ENCODE assay signal across 9 mouse cellular contexts in genomic region chr17:29888981-29889980, GRCm38 (mm10).
A peak's percentile ranks its signal among the peaks of the same experiment; 100 is the strongest.
DNase-seq lines count a peak whose midpoint lies in the region; ATAC-seq and TF ChIP-seq lines count a peak whose summit lies in the region.
"Had no signal": no experiment of that assay in that cellular context is flagged by ENCODE, and none has a peak within 500 bp of the region (broad histone marks: within the 10 kb centered on the region; RNA-seq: fewer than 3 reads in every experiment).

No protein-coding gene starts in this region.

- H3K4me3 ChIP-seq in forebrain, embryonic 11.5 days (ENCODE audit: low read depth, low read length), result peak overlapping the region; percentile 69
- peak overlapping the region; percentile 70 for H3K4me3 ChIP-seq in midbrain, embryonic 10.5 days
- H3K4me3 ChIP-seq in stomach, embryonic 15.5 days (replicated peaks), result peak overlapping the region; percentile 68

- H3K9ac ChIP-seq in forebrain, embryonic 11.5 days (ENCODE audit: low read length), result peak overlapping the region; percentile 82
- H3K9ac ChIP-seq in stomach, embryonic 15.5 days, result no peak overlapping the region

- intact Hi-C loops in heart, postnatal 10 days (cut with DNase I), result no loop called here

- peaks cover 23% of the 10 kb centered on the region for H3K27me3 ChIP-seq in forebrain, embryonic 11.5 days (ENCODE audit: control insufficient read depth, insufficient read depth, low read length)
- peaks cover 76% of the 10 kb centered on the region for H3K27me3 ChIP-seq in midbrain, embryonic 10.5 days (ENCODE audit: low read depth, poor library complexity, severe bottlenecking)
- H3K27me3 ChIP-seq in stomach, embryonic 15.5 days (replicated peaks), result peaks cover 40% of the 10 kb centered on the region
- H3K27me3 ChIP-seq: Patski had no signal

- H3K9me3 ChIP-seq in forebrain, embryonic 11.5 days (ENCODE audit: control insufficient read depth, low read length), result no peaks in the 10 kb centered on the region; the same call in 1 of the 2 replicates
- no peaks in the 10 kb centered on the region for H3K9me3 ChIP-seq in midbrain, embryonic 10.5 days (replicated peaks)
- no peaks in the 10 kb centered on the region for H3K9me3 ChIP-seq in stomach, embryonic 15.5 days

- no peaks in the 10 kb centered on the region for H3K36me3 ChIP-seq in forebrain, embryonic 11.5 days (ENCODE audit: control insufficient read depth, insufficient read depth, low read length)
- H3K36me3 ChIP-seq in midbrain, embryonic 10.5 days, result no peaks in the 10 kb centered on the region
- no peaks in the 10 kb centered on the region for H3K36me3 ChIP-seq in stomach, embryonic 15.5 days

- under 1% methylated on average over 67 of the region's 67 CpGs for WGBS in forebrain, embryonic 11.5 days
- WGBS in midbrain, embryonic 10.5 days, result under 1% methylated on average over 67 of the region's 67 CpGs
- WGBS in stomach, embryonic 15.5 days, result 1% methylated on average over 67 of the region's 67 CpGs

- peaks cover 16% of the 10 kb centered on the region for H3K4me1 ChIP-seq in forebrain, embryonic 11.5 days (replicated peaks; ENCODE audit: control insufficient read depth, insufficient read depth, low read length)
- H3K4me1 ChIP-seq in midbrain, embryonic 10.5 days, result peaks cover 61% of the 10 kb centered on the region
- H3K4me1 ChIP-seq in stomach, embryonic 15.5 days, result peaks cover 36% of the 10 kb centered on the region

- DNase-seq in left cerebral cortex, adult 18-20 months (ENCODE audit: low spot score in 2 of 2), result peak; percentile 41 to 57
- DNase-seq in left cerebral cortex, adult 11 months (ENCODE audit: low spot score), result no peak
- peak; percentile 91 for DNase-seq in brain, embryonic 14.5 days (ENCODE audit: low read depth)
- DNase-seq in forebrain, embryonic 11.5 days (ENCODE audit: low spot score), result peak; percentile 84
- DNase-seq in heart, postnatal 10 days, result peak; percentile 57 to 64
- DNase-seq in layer of hippocampus, postnatal 25 days (ENCODE audit: extremely low spot score in 1 of 2, low spot score in 1 of 2), result peak; percentile 52 to 65
- DNase-seq in midbrain, embryonic 10.5 days (ENCODE audit: low spot score), result peak; percentile 68

- peak; percentile 33; the same call in 1 of the 2 replicates for TF ChIP-seq POLR2A in brain, embryonic 14.5 days (IDR thresholded peaks at IDR 0.05; ENCODE audit: borderline replicate concordance, extremely low read depth, insufficient read depth, insufficient read length, poor library complexity, severe bottlenecking)

- peak overlapping the region; percentile 100 for H3K4me2 ChIP-seq in forebrain, embryonic 11.5 days (ENCODE audit: low read depth, low read length, severe bottlenecking)
- H3K4me2 ChIP-seq in stomach, embryonic 15.5 days, result peak overlapping the region; percentile 99

- ATAC-seq in forebrain, embryonic 11.5 days (replicated peaks; ENCODE audit: low FRiP score), result peak; percentile 58
- 0 out of 2 replicates have a peak, but pooled peaks have one; percentile 32 for ATAC-seq in stomach, embryonic 15.5 days (ENCODE audit: insufficient read depth, low FRiP score, low read depth)

- TF ChIP-seq CTCF in brain, embryonic 14.5 days (IDR thresholded peaks at IDR 0.05; ENCODE audit: borderline replicate concordance, extremely low read depth, insufficient read depth, insufficient read length), result no peak

- H3K27ac ChIP-seq in forebrain, embryonic 11.5 days (ENCODE audit: low read depth, low read length), result peak overlapping the region; percentile 81; the same call in 1 of the 2 replicates
- peak overlapping the region; percentile 88 for H3K27ac ChIP-seq in midbrain, embryonic 10.5 days (replicated peaks)
- no peak overlapping the region; the same call in 1 of the 2 replicates for H3K27ac ChIP-seq in stomach, embryonic 15.5 days
